Mouse (Mus musculus) stomach, postnatal 0 days (tissue): Measurements from ENCODE around the gene Irf1.

Experiments
- CTCF ChIP-seq: IDR thresholded peaks from 2 replicates; pipeline ENCODE4 v1.5.1; 2016; ENCODE audit warnings: antibody characterized with exemption, low read depth, mild to moderate bottlenecking, moderate library complexity
- EP300 ChIP-seq: optimal IDR thresholded peaks from 2 replicates; pipeline ENCODE3; 2016; ENCODE audit warnings: antibody characterized with exemption

GRCm38 (mm10) chr11:53819511-53819910 lies 49.7 kb downstream of the Irf1 start:
- TF ChIP-seq EP300 (no peak), CTCF (no peak)
